Mouse (Mus musculus) CD4-positive, CD25-positive, alpha-beta regulatory T cell, adult 2 months (primary cell): Measurements from ENCODE around the gene Gm14443.
"Not testable (repeated sequence)": the region's sequence is repeated elsewhere in the genome, so short reads cannot be mapped to it uniquely, and the experiment has no call there.

Experiments
- DNase-seq: peaks from one replicate; pipeline ENCODE4 v3.0.0-alpha.2; 2012; ENCODE audit warnings: low read depth, low spot score

Gene Gm14443

GRCm38 (mm10) chr2:175175401-175176180 is at the start of gene Gm14443:
Gm14443 (minus strand) TSS chr2:175175871.
- not testable (repeated sequence) for DNase-seq

DNA sequence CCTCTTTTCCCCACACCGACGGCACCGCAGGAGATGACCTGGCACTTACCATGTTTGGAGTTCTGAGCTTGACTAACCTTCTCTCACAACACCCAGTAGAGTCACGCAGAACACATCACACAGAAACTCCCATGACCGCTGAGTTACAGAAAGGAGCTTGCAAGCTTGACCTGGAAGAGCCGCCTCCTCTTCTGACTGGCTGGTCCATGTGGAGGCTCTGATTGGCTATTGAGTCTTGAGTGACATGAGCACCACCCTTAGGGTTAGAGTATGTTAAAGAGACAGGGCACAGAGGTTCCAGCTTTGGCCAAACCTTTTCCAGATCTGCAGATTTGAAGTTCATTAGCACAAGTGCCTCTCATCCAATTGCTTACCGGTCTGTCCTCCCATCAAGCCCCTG is 31.1 kb upstream of the Gm14443 start, which contains the start of gene Gm14391:
Gm14391 (minus strand) TSS at position 186 of the 400 bp plus-strand sequence.
- DNase-seq: not testable (repeated sequence)

GRCm38 (mm10) chr2:175179008-175179407 is 3.3 kb upstream of the Gm14443 start:
- DNase-seq: not testable (repeated sequence)

DNA sequence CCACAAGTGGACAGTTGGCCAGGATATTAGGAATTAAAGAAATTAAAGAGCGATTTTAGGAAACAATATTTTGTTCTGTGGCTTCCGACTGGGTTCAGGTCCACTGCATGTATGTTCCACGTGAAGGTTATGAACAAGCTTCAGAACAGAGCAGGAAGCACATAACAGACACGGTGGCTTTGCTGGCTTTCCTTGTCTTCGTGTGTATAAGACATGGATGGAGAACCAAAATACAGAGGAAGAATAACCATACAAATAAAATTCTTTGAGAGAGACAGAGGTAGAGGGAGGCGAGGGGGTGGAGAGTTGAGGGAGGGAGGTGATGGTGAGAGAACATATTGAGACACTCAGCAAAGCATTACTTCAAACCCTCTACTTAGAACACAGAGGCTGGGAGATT is 641 bp upstream of the Gm14443 start:
- DNase-seq: no peak

DNA sequence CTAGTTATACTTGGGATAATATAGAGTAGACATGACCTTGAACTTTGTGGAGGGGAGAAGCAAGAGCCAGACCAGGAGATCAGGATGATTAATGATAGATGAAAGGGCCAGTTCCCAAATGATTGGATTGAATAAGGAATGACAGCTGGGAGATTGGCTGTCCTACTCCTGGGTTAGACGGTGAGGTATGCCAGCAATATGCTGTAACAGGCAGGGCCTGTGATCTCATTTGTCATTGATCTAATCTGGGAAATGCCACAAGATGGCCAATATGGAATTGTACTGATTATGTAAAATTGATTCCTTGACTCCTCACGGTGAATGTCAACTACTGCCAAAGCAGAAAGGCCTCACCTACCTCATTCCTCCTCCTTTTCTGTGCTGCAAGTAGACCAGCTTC is 1.6 kb downstream of the Gm14443 start:
- not testable (repeated sequence) for DNase-seq

DNA sequence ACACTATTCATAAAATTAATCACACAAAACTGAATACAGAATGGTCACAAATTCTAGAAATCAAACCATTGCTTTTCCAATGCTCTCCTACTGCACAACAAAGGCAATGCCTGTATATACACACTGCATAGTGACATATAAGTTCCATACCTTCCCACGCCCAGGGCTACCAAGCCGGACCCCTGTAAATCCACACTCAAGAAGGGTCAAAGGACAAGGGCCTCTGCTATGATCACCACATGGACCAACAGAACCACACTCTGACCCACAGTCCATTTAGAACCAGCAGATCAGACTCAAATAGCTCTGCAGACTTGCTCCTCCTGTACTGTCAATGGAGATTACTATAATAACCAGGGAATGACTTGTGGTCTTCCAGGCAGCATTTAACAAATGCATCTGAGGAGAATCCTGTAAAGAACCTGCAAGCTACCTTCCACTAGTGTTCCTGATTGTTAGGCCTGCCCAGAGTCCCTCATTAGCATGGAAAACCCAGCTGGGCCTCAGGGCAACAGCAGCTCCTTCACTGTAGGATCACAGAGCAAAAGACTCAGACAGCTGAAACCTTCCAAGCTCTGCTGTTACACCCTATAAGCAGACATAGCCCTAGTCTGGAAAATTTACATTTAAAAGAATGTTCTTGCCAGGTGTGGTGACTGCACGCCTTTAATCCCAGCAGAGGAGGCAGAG is 2.6 kb downstream of the Gm14443 start:
- DNase-seq: not testable (repeated sequence)

- no peak for DNase-seq
Measured at GRCm38 (mm10) chr2:175172123-175172522, 3.5 kb downstream of the Gm14443 start.

GRCm38 (mm10) chr2:175166870-175167269 is 8.8 kb downstream of the Gm14443 start:
- not testable (repeated sequence) for DNase-seq

DNA sequence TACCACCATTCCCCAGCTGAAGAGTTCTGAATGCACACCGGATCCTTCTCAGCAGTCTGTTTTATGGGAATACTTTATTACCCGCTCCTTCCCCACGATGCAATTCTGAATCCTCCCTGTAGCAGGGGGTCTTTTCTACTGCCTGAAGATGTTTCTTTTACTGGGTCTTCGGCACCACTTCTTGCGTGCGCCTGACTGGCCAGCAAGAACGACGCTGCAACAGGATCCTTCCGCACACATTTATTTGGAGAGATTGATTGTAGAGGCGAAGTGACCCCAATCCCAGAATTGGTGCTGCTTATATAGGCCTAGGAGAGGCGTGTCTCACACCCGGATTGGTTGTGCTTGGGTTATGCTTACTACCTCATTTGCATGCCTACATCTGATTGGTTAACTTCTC is 10.6 kb downstream of the Gm14443 start:
- DNase-seq: not testable (repeated sequence)

DNA sequence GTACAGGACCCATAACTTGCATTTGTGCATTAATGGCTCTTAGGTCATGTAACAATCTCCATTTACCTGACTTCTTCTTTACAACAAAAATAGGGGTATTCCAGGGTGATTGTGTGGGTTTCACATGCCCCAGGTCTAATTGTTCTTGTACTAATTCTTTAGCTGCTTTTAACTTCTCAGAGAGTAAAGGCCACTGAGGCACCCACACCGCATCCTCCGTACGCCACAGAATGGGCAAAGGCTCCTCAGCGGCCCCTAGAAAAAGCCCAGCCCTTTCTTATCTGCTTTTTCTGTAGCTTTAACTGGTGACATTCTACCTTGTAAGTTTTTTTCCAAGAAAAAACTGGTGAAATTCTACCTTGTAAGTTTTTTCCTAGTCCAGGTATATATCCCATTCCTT is 14.2 kb downstream of the Gm14443 start:
- DNase-seq: not testable (repeated sequence)

DNA sequence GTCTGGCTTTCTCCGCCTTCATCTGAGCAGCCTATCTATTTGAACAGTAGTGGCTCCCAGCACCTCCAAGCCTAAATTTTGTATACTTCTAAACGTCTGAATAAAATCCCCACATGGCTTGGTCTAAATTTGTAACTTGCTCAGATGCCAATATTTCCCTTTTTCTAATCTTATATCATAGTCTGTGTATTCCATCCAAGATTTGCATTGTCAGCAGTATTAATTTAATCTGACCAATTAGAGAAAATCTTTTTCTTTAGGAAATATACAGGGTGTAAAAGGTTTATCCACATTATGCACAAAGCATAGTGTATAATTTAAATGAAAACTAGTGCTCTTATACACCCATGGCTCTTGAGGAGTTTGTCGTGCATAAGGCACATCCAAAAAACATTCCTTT is 17.0 kb downstream of the Gm14443 start:
- DNase-seq: no peak

- no peak for DNase-seq
Measured at GRCm38 (mm10) chr2:175156696-175157095, 19.0 kb downstream of the Gm14443 start.

DNA sequence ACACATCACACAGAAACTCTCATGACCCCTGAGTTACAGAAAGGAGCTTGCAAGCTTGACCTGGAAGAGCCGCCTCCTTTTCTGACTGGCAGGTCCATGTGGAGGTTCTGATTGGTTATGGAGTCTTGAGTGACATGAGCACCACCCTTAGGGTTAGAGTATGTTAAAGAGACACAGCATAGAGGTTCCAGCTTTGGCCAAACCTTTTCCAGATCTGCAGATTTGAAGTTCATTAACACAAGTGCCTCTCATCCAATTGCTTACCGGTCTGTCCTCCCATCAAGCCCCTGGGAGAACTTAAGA is 33.7 kb downstream of the Gm14443 start, which contains the start of gene Gm14399:
Gm14399 (minus strand) TSS at position 20 of the 303 bp plus-strand sequence.
- DNase-seq: not testable (repeated sequence)

DNA sequence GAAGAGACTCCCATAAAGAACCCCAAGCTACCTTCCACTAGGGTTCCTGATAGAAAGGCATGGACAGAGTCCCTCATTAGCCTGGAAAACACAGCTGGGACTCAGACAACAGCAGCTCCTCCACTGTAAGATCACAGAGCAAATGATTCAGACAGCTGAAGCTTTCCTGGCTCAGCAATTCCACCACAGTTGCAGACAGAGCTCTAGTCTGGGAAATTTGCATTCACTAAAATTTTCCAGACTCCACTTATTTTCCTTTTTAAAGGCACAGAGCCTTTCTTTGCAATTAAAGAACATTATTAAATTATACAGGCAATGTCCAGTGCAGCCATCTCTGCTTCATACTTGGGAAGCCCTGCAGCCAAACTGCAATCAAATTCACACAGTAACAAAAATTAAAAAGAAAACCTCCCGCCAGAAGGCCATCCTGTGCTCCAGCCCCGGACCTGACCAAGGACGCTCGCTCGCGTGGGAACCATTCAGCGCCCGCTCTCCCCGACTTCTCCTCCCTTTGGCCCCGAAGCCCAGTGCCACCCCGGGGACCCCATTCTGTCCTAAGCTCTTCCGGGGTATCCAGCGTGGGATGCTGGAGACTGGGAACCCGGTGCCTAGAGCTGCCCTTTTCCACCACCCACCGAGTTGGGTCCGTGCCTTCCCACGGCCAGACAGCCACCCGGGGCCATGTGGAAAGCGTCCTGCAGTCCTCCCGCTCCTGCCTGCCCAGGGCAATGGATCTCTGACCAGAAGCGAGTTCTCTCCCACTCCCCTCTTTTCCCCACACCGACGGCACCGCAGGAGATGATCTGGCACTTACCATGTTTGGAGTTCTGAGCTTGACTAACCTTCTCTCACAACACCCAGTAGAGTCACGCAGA is 34.3 kb downstream of the Gm14443 start:
- DNase-seq: not testable (repeated sequence)

GRCm38 (mm10) chr2:175140624-175141023 is 35.0 kb downstream of the Gm14443 start:
- DNase-seq: not testable (repeated sequence)
